Mouse (Mus musculus): ENCODE results near the gene Spem2.

GRCm38 (mm10) chr11:69850754-69851153, 32.5 kb upstream of the Spem2 start:
- TF ChIP-seq EP300 (IDR thresholded peaks at IDR 0.05; ENCODE audit: low read depth), result no peak
- no peak for TF ChIP-seq CTCF (IDR thresholded peaks at IDR 0.05; ENCODE audit: low read depth)

All from liver, postnatal 0 days (tissue).